Mouse (Mus musculus) activated CD4-positive, CD25-positive, alpha-beta regulatory T cell, adult 9 weeks (primary cell): Measurements from ENCODE around the gene Gm21913. TPM values are rescaled to one million over a fixed set of nuclear protein-coding genes. Genes with fewer than 3 reads are reported as not detected.

Source experiments
- polyA plus RNA-seq: library from polyadenylated mRNA; unstranded; fragments of 100-300 nt; shearing (Covaris generic); gene quantifications from one replicate; pipeline ENCODE4 v1.2.1, GENCODE M21; 2017

Gm21913 gene
- polyA plus RNA-seq = not detected

DNA sequence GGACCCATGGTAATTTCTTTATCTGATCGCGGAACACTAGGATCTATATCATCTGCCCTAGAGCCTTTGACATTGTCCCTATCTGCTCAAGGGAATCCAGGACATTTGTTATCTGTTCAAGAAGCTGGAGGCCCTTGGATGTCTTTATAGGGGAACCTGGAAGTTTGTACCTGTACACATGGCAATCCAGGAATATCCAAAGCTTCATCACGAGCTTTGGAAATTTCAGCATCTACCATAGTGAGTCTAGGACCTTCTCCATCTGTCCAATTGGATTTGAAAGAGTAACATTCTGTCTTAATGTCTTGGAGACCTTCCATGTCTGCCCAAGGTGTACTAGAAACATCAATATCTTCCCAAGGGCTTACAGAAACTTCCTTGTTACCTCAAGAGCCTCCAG, at the start of gene Gm21913:
Gene Gm21913, plus strand, starts transcription at position 301 of the 400 bp plus-strand sequence.

Other genes starting within 250 kb of the Gm21913 start
- not detected for gene Gm29110, start 153.4 kb upstream of the Gm21913 start, polyA plus RNA-seq